Mouse (Mus musculus) left cerebral cortex, postnatal 4 days (tissue): ENCODE results near the gene Ldb1. TPM values are rescaled to one million over a fixed set of nuclear protein-coding genes. Genes with fewer than 3 reads are reported as not detected.

Experiments used
- DNase-seq: peaks from one replicate; pipeline ENCODE4 v3.0.0-alpha.2; 2022
- intact Hi-C: fragments of 180-260 bp; cut with DNase I; formaldehyde crosslinking; loops from one replicate; pipeline ENCODE4 v1.15.1; 2025
- total RNA-seq, 2 experiments: library from RNA; stranded (reverse); gene quantifications; 2 replicates each; pipeline ENCODE4 v1.2.3; 2021

The Ldb1 gene
- total RNA-seq, 2 experiments from 2014 or later = 151 to 153 TPM

DNA sequence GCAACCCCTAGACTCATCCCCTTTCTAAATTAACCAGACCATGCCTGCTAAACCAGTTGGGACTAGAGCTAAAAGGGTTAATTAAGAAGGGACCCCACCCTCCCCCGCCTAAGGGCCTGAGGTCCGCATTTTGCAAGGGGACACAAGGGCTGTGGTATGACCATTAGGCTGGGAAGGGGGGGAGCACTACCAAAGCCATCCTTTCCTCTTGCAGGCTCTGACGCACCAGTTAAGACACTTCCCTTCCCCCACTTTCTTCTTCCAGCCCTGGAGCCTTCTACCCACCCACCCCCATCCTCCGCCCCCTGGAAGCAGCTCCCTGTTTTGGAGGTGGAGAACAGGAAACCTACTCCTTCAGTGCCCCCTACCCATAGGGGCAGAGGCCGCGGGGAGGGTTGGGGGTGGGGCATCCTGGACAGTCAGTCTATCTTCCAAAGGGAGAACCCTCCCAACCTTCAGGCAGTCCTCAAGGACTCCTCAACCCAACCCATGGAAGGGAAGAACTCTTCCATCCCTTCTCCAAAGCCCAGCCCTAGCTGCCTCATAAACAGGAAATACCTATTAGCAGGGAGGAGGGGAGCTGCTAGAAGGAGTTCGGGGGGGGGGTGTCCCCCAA is 790 bp upstream of the Ldb1 start:
- intact Hi-C loops = no loop called here
- DNase-seq = peak; percentile 59

DNA sequence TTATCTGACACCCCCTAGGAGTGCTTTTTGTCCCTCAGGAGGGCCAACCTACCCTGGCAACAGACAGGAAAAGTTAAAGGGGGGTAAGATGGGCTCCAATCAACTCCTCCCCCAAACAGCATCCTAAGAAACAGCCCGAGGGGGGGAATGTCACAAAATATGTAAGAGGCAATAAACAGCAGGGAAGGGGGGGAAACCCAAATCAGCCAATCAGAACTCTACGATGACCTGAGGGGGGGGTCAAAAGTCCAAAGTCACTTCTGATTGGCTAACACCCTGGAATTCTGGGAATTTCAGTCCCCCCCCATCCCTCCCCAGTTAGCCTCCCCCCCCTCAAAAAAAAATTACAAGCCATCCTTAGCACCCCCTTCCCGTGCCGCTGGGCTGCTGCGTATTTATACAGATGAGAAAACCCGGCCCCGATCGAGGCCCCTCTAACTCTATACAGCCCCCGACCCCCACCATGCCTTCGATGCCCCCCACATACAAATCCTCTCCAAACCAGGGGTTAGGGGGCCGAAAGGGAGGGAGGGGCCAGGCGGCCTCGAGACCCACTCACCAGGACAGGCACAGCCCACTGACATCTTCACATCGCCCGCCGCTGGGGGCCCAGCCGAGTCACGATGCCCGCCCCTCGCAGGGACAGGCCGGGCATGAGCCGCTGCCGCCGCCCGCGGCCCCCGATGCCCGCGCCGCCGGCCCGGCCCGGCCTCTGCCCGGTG is 582 bp downstream of the Ldb1 start, which contains the start of gene Pprc1:
TSS of gene Pprc1 (plus strand) at position 616 of the 722 bp plus-strand sequence.
- no peak for DNase-seq

GRCm38 (mm10) chr19:46043380-46043779 is 1.6 kb downstream of the Ldb1 start:
- intact Hi-C loops = no loop called here
- peak; percentile 58 for DNase-seq

More for the DNA sequence above, 582 bp downstream of the Ldb1 start, which contains the start of gene Pprc1:
- intact Hi-C loops = no loop called here

- peak; percentile 58 for DNase-seq
- intact Hi-C loops = no loop called here
Observed at GRCm38 (mm10) chr19:46042476-46043011, 2.5 kb downstream of the Ldb1 start.

DNA sequence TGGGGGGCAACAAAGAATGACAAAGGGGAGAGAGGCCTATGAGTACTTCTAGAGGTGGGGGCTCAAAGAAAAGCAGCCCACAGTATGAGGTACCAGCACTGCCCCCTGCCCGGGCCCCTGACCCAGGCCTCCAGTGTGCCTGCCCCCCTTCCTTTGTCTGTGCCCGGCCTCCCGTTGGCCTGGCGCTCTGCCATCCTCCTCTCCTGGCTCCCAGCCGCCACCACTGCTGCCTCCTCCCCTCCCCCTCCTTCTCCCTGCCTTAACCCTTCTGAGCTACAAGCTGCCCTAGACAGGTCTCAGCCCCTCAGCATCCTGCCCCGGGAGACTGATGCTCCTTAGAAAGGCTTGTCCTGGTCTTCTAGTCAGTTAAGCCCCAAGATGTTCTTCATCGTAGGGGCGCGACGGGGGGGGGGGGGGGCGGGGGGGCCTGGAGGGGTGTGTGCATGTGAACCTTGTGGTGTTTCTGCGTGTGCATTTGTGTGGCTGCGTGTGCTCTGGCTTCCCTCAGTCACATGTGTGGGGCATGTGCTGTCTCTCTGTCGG is 3.0 kb downstream of the Ldb1 start:
- DNase-seq = peak; percentile 95
- intact Hi-C loops = no loop called here

DNA sequence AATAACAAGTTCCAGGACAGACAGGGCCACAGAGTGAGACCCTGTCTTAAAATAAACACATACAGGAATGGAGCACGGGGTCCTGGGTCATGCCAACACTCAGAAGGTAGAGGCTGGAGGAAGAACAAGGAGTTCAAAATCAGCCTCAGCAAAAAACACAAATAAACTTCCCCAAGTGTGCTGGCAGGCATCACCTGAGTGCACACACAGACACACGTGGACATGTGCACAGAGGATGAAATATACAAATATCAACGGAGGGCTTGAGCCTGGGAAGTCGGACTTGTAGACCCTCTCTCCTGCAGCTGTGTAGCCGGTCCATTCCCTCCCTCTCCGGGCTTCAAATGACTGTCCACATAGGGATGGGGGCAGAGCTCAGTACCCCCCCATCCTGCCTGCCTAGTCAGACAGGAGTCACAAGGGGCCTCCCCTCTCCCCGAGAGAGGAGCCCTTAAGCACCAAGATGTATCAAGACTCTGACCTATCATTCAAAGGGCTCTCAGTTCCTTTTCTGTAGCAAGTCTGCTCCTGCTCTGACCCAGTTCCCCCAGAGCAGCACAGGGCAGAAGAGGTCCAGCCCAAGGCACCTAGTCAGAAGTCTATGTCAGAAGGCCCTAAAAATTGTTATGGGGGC is 3.6 kb downstream of the Ldb1 start:
- no peak for DNase-seq
- intact Hi-C loops = no loop called here

GRCm38 (mm10) chr19:46040149-46040902 is 4.7 kb downstream of the Ldb1 start:
- intact Hi-C loops = no loop called here
- no peak for DNase-seq

- intact Hi-C loops = no loop called here
- peak; percentile 94 for DNase-seq
Observed at GRCm38 (mm10) chr19:46039478-46039877, 5.5 kb downstream of the Ldb1 start.

DNA sequence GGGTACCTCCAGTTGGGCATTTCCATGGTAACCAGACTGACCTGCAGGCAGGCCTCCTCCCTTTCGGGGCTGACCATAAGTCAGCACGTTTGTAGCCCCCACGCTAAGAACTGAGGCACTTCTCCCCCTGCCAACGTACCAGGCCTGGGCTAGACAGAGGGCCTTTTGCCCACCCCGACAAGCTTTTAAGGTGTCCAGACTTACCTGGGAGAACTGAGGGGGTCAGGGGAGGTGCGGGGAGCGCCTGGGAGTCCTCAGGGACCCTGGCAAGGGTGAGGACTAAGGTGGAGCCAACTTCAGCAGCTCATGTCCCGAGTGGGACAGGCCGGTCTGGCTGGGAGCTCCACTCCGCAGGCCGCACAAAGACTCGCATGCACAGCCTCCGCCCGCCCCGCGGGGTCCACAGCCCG is 6.2 kb downstream of the Ldb1 start:
- intact Hi-C loops = no loop called here
- DNase-seq = no peak

GRCm38 (mm10) chr19:46037925-46038850 is 6.8 kb downstream of the Ldb1 start:
- intact Hi-C loops = no loop called here
- peak; percentile 37 for DNase-seq

DNA sequence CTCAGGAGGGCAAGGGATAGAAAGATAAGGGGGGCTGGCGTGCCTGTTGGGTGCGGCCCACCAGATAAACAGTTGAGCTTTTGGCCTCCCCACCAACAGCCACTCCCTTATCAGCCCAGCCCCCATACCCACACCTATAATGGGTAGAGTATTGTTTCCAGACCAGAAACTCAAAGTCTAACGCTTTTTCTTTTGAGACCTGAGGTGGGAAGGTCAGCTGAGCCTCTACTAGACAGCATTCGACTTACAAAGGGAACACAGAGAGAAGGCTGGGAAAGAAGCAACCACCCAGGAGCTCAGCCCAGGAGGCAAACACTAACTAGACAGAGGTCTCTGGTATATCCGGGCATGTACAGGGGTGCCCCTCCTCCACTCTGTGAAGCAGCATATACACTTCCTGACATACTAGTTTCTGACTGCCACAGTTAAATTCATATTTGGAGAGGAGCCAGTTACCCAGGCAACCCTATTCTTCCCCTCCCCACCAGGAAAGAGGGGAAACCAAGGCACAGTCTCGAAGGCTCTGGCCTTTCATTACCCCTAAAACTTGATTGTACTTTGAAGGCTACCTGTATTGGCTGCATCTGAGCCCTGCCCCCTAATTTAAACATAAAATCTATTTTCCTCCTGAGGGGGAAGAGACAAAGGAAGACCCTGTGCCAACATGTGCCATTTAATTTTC is 7.6 kb downstream of the Ldb1 start:
- no peak for DNase-seq
- intact Hi-C loops = no loop called here

DNA sequence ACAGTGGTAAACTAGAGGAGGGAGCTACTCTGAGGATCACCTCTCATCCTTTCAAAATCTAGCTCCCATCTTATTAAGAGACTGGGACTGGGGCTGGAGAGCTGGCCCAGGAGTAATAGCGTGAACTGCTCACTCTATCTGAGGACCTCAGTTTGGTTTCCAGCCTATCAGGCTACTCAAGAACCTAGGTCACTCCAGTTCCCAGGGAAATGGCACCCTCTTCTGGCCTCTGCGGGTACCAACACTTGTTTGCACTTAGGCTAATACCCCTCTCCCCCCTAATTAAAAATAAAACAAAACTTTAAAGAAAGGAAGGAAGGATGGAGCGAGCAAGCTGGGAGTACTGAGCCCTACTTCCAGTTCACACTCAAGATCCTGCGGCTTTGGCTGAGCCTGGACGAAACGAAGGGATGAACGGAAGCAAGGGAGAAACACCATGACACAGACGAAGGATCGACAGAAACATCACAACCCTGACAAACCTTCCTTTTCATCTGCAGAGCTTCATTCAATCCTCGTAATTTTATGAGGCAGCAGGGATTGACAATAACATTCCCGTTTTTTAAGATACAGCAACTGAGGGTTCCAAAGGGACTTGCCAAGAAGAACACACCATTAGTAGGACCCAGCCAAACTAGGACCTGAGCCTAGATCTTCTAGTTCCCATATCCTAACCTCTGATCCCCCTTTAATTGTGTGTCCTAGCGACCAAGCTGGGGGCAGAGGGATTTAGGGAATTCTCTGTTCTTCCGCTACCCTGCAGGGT is 8.4 kb downstream of the Ldb1 start:
- DNase-seq = no peak
- intact Hi-C loops = no loop called here

GRCm38 (mm10) chr19:46035971-46036370 is 9.0 kb downstream of the Ldb1 start:
- intact Hi-C loops = no loop called here
- DNase-seq = no peak

- no peak for DNase-seq
- intact Hi-C loops = no loop called here
Observed at GRCm38 (mm10) chr19:46033911-46034310, 11.1 kb downstream of the Ldb1 start.

- DNase-seq = no peak
- intact Hi-C loops = no loop called here
Observed at GRCm38 (mm10) chr19:46032731-46033510, 12.1 kb downstream of the Ldb1 start.

- intact Hi-C loops = no loop called here
- DNase-seq = no peak
Observed at GRCm38 (mm10) chr19:46031689-46032432, 13.2 kb downstream of the Ldb1 start.
